Mouse (Mus musculus): ENCODE measurements around the gene Mpz. TPM values are rescaled to one million over a fixed set of nuclear protein-coding genes. Genes with fewer than 3 reads are reported as not detected.
A peak's percentile ranks its signal among the peaks of the same experiment; 100 is the strongest.

Mpz gene
- total RNA-seq, 2 experiments from 2014 or later = 24.7 to 27.7 TPM

DNA sequence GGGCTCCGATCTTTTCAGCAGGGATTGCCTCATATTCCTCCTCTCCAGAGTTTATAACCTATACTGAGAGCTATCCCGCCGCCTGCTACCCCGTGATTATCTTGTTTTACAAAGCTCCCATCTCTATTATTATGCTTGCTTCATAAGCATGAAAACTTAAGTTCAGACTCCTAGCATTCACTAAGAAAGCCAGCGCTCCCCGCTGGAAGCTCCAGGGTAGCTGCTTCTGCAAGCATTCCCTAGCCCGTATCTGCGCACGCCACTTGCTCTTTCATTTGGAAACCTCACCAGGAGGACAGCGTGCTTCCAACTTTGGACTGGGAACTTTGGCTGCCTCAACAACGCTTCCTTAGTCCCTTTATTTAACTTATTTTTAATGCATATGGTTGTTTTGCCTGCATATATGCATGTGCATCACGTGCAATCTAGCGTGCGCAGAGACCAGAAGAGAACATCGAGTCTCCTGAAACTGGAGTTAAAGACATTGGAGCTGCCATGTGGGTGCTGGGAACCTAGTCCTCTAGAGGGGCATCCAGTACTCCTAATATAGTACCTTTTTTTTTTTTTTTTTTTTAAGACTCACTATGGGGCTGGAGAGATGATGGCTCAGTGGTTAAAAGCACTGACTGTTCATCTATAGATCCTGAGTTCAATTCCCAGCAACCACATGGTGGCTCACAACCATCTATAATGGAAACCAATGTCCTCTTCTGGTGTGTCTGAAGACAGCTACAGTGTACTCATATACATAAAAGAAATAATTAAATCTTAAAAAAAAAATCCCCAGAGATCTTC, 38.5 kb upstream of the Mpz start:
- no peak for TF ChIP-seq CTCF (IDR thresholded peaks at IDR 0.05)
- intact Hi-C loops (cut with DNase I) = loop anchor here (2.0 to 10.0 kb wide), 3 partner anchors 67 to 233 kb away; partner anchors contain the start of genes Nit1, Pfdn2, Ppox and Usp21
- peak; percentile 61 for DNase-seq
- peak overlapping the region; percentile 89 for H3K4me3 ChIP-seq
- peak overlapping the region; percentile 91 for H3K27ac ChIP-seq

GRCm38 (mm10) chr1:171112986-171113385, 37.5 kb upstream of the Mpz start:
- peak overlapping the region; percentile 81 for H3K4me3 ChIP-seq
- no peak for DNase-seq
- H3K27ac ChIP-seq = peak overlapping the region; percentile 96
- intact Hi-C loops (cut with DNase I) = loop anchor here (10.0 kb wide), 2 partner anchors 172 to 232 kb away; partner anchors contain the start of genes Nit1, Pfdn2, Ppox and Usp21
- TF ChIP-seq CTCF (IDR thresholded peaks at IDR 0.05) = no peak

- Histone ChIP-seq H3K4me3 (peak within 1 kb of the TSS; percentile 81), H3K27ac (peak within 1 kb of the TSS; percentile 96)
- intact Hi-C loops (cut with DNase I) = loop anchor here (10.0 kb wide), 2 partner anchors 171 to 231 kb away; partner anchors contain the start of genes Nit1, Pfdn2, Ppox and Usp21
- no peak for TF ChIP-seq CTCF (IDR thresholded peaks at IDR 0.05)
- DNase-seq = peak; percentile 94
Measured at GRCm38 (mm10) chr1:171113873-171114299, 36.6 kb upstream of the Mpz start, which contains the start of gene Cfap126. Cfap126 (plus strand) TSS chr1:171113918.

- Histone ChIP-seq H3K4me3 (no peak overlapping the region), H3K27ac (no peak overlapping the region)
- TF ChIP-seq CTCF (IDR thresholded peaks at IDR 0.05) = no peak
- intact Hi-C loops (cut with DNase I) = loop anchor here (1.0 to 10.0 kb wide), 4 partner anchors 106 to 229 kb away; partner anchors contain the start of genes Nit1, Pfdn2, Ppox and Tomm40l
- no peak for DNase-seq
Measured at GRCm38 (mm10) chr1:171116280-171116679, 34.2 kb upstream of the Mpz start.

- Histone ChIP-seq H3K4me3 (no peak overlapping the region), H3K27ac (no peak overlapping the region)
- intact Hi-C loops (cut with DNase I) = loop anchor here (2.0 to 10.0 kb wide), 3 partner anchors 33 to 227 kb away; partner anchors contain the start of genes Mpz, Nit1, Pfdn2 and Ppox
- TF ChIP-seq CTCF (IDR thresholded peaks at IDR 0.05) = peak; percentile 59
- DNase-seq = peak; percentile 44
Measured at GRCm38 (mm10) chr1:171118269-171118684, 32.2 kb upstream of the Mpz start.

DNA sequence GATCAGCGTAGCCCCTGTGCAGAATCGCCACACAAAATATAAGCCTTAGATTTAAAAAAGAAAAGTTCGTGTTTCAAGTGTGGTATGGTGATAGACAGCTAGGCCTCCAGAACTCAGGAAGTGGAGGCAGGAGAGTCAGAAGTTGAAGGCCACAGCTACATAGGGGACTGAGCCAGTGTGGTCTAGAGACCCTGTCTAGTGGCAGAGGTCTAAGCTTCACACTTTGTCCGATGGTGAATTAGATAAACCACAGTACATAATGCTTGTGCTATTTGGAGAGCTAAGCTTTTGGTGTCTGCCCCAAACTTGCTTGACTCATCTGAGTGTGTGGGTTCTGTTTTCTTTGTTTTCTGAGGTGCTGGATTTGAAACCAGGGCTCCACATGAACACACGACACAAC, 31.5 kb upstream of the Mpz start:
- TF ChIP-seq CTCF (IDR thresholded peaks at IDR 0.05) = no peak
- no peak overlapping the region for H3K4me3 ChIP-seq

GRCm38 (mm10) chr1:171119405-171119804, 31.1 kb upstream of the Mpz start:
- Histone ChIP-seq H3K4me3 (no peak overlapping the region), H3K27ac (no peak overlapping the region)
- intact Hi-C loops (cut with DNase I) = loop anchor here (2.0 to 10.0 kb wide), 3 partner anchors 31 to 225 kb away; partner anchors contain the start of genes Mpz, Nit1, Pfdn2 and Ppox
- DNase-seq = no peak
- no peak for TF ChIP-seq CTCF (IDR thresholded peaks at IDR 0.05)

More for the DNA sequence above, 31.5 kb upstream of the Mpz start:
- no peak for DNase-seq
- no peak overlapping the region for H3K27ac ChIP-seq
- intact Hi-C loops (cut with DNase I) = loop anchor here (2.0 to 10.0 kb wide), 3 partner anchors 32 to 226 kb away; partner anchors contain the start of genes Mpz, Nit1, Pfdn2 and Ppox

- intact Hi-C loops (cut with DNase I) = no loop called here
- no peak for TF ChIP-seq CTCF (IDR thresholded peaks at IDR 0.05)
- no peak overlapping the region for H3K27ac ChIP-seq
Measured at GRCm38 (mm10) chr1:171120893-171121292, 29.6 kb upstream of the Mpz start.

DNA sequence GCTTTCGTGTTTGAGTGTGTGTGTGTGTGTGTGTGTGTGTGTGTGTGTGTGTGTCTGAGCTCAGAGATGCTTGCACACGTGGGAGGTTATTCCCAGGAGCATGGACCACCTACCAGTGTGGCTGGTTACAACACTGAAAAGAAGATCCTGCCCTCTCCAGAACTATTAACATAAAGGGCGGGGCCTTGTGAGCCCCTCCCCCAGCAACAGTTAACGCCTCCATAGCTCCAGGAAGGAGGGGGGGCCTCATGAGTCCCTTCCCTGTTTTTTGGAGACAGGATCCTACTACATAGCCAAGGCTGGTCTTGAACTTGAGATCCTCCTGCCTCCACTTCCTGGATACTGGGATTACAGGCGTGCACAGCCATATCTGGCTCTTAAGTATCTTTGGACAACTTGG, 28.7 kb upstream of the Mpz start:
- H3K27ac ChIP-seq = no peak overlapping the region
- H3K4me3 ChIP-seq = no peak overlapping the region
- intact Hi-C loops (cut with DNase I) = no loop called here
- TF ChIP-seq CTCF (IDR thresholded peaks at IDR 0.05) = no peak
- DNase-seq = no peak

More at GRCm38 (mm10) chr1:171120893-171121292, 29.6 kb upstream of the Mpz start:
- no peak overlapping the region for H3K4me3 ChIP-seq
- DNase-seq = no peak

GRCm38 (mm10) chr1:171122932-171123331, 27.6 kb upstream of the Mpz start:
- Histone ChIP-seq H3K27ac (no peak overlapping the region), H3K4me3 (no peak overlapping the region)
- no peak for TF ChIP-seq CTCF (IDR thresholded peaks at IDR 0.05)
- intact Hi-C loops (cut with DNase I) = no loop called here
- no peak for DNase-seq

GRCm38 (mm10) chr1:171124398-171124797, 26.1 kb upstream of the Mpz start:
- no peak overlapping the region for H3K4me3 ChIP-seq
- TF ChIP-seq CTCF (IDR thresholded peaks at IDR 0.05) = no peak
- H3K27ac ChIP-seq = no peak overlapping the region
- intact Hi-C loops (cut with DNase I) = no loop called here
- no peak for DNase-seq

DNA sequence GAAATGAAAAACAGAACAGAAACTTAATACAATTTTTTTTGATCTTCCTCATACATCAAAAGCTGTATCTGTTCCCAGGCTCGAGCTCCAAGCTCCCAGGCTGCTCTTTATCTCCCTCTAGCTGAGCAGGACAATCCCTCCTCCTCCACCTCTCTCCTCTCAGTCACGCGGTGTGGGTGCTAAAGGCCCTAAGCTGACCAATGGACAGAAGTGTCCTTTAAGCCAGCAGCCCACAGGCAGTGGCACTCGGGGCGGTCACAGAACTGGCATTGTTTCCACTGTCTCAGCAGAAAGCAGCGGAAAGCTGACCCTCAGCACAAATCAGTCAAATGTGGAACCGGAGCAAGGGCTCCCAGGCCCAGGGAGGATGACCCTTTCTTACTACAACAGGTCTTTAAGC, 21.3 kb upstream of the Mpz start:
- Histone ChIP-seq H3K27ac (peak overlapping the region; percentile 83), H3K4me3 (no peak overlapping the region; the same call in 1 of the 2 replicates)
- DNase-seq = peak; percentile 85
- intact Hi-C loops (cut with DNase I) = no loop called here
- TF ChIP-seq CTCF (IDR thresholded peaks at IDR 0.05) = peak; percentile 56

- Histone ChIP-seq H3K4me3 (no peak overlapping the region), H3K27ac (peak overlapping the region; percentile 83)
- intact Hi-C loops (cut with DNase I) = loop anchor here (2.0 kb wide), 1 partner anchor 14 kb away; no protein-coding TSS in a partner anchor
- DNase-seq = no peak
- no peak for TF ChIP-seq CTCF (IDR thresholded peaks at IDR 0.05)
Measured at GRCm38 (mm10) chr1:171130971-171131370, 19.5 kb upstream of the Mpz start.
